Mouse (Mus musculus) CD4-positive, CD25-positive, alpha-beta regulatory T cell, adult 2 months (primary cell): Measurements from ENCODE around the gene Errfi1.
"Not testable (repeated sequence)": the region's sequence is repeated elsewhere in the genome, so short reads cannot be mapped to it uniquely, and the experiment has no call there.

Experiments
- DNase-seq: peaks from one replicate; pipeline ENCODE4 v3.0.0-alpha.2; 2012; ENCODE audit warnings: low read depth, low spot score

The Errfi1 gene

GRCm38 (mm10) chr4:150846316-150846715, 7.4 kb upstream of the Errfi1 start:
- no peak for DNase-seq

DNA sequence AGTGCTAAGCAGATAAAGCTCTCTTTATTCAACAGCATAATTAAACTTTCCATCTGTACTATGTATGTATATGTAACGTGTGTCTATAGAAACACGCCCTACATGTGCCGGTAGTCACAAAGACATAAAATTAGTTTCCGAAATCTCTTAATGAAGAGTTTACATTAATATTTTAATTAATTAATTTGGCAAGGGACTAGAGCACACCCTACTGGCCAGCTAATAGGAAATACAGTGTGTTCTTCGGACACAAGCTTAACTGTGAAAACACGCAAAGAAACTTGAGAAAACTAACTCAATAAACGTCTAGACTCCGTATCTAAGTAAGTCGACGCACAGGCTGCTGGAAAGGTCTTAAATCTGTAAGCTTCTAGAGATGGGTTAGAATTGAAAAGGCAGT, 3.8 kb upstream of the Errfi1 start:
- peak; percentile 28 for DNase-seq

DNA sequence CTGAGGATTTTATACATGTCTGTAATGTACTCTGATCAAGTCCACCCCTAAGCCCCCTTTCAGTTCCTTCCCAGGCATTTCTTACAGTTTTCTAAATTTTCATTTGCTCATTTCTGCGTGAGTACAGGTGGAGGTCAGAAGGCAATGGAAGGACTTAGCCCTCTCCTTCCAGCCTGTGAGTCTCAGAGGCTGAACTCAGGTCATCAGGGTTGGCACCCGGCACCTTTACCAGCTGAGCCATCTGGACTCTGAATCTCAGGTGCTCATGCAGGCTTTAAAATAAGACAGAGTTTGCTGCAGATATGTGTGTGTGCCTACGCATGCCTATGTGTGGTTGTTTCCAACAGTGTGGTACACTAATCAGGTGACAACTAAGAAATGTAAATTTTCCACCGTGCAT, 2.8 kb upstream of the Errfi1 start:
- no peak for DNase-seq

GRCm38 (mm10) chr4:150852045-150852444, 1.7 kb upstream of the Errfi1 start:
- DNase-seq: no peak

GRCm38 (mm10) chr4:150852479-150852878, 1.2 kb upstream of the Errfi1 start:
- DNase-seq: no peak

- DNase-seq: peak; percentile 98
These were observed 1.1 kb downstream of the Errfi1 start for GRCm38 (mm10) chr4:150854839-150855246.

GRCm38 (mm10) chr4:150855346-150855745, 1.6 kb downstream of the Errfi1 start:
- no peak for DNase-seq

- no peak for DNase-seq
These were observed 6.8 kb downstream of the Errfi1 start for GRCm38 (mm10) chr4:150860526-150860925.

DNA sequence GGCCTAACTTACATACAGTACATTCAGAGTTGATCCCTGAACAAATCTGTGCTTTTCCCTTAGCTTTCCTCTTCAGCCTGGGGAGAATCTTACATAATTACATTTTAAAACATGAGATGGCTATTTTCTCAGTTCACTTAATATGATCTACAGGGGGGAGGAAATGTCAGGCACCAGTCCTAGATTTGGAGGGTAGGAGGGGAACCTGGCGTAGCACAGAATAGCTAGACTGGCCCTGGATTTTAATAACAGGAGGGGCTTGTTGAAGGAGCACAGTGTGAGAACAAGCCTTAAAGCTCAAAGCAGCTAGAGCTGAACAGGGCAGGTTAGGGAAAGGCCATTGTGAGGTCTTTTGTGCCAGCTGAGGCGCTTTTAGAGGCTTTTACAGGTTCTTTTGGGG, 7.4 kb downstream of the Errfi1 start:
- no peak for DNase-seq

DNA sequence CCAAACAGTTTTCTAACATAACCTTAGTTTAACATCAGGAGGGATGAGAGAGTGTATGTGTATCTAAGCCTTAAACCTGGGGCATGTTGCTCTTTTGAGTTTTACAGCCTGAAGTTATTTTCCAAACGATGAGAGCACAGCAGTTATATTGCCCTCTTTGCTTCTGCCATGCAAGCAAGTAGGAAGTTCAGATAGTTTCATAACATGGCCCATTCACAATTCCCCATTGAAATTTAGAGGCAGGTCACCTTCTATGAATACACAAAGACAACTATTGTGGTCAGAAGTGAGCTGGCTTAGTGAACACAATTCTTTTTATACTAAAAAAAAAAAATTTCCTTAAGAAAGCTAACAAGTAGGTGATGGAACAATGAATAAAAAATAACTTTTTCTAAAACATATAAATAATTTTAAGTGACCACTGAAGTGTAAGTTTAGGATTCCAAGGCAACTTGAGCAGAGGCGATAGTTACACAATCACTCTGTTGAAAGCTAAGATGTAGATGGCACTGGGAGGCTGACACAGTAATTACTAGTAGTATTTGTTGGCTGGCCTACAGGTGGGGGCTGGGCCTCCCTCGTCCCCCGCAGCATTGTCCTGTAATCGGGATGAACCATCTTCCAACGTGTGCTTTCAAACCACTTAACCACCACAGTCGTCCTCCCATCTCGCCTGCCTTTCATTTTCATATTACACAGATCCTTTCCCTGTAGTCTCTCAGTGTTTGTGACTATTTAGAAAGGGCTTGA, 9.1 kb downstream of the Errfi1 start:
- no peak for DNase-seq

DNA sequence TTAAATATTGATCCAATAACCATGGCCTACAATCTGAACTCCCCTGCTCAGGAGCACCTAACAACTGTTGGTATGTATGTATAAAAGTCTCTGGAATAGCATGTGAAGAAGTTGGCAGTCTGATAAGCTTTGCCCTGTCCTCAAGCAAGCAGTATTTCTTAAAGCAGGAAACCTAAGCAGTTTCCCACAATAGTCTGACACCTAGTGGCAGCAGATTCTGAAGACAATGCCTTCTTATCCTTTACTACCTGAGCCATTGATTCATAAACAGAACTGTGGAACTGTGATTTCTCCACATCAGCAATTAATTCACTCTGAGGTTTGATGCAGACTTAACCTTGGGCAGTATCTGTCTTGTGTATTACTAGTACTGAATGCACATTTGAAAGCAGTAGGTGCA, 11.7 kb downstream of the Errfi1 start:
- DNase-seq: peak; percentile 66

DNA sequence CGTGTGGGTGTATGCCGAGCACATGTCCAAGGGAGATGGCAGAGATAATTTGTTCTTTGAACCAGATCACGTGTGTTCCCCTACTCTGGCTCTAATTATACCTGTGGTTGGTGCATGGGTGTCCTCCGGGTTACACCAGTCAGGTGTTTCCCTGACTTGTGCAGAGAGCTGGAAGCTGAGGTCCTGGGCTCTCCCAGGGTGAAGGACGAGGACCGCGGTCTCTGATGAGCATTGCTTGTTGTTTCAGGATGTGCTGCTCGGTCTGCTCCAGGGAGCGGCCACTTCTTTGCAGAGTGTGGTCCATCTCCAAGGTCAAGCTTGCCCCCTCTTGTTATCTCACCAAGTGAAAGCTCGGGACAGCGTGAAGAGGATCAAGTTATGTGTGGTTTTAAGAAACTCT, 12.3 kb downstream of the Errfi1 start:
- DNase-seq: no peak

GRCm38 (mm10) chr4:150866494-150866893, 12.8 kb downstream of the Errfi1 start:
- DNase-seq: no peak

- DNase-seq: no peak
These were observed 14.4 kb downstream of the Errfi1 start for GRCm38 (mm10) chr4:150868161-150868560.

DNA sequence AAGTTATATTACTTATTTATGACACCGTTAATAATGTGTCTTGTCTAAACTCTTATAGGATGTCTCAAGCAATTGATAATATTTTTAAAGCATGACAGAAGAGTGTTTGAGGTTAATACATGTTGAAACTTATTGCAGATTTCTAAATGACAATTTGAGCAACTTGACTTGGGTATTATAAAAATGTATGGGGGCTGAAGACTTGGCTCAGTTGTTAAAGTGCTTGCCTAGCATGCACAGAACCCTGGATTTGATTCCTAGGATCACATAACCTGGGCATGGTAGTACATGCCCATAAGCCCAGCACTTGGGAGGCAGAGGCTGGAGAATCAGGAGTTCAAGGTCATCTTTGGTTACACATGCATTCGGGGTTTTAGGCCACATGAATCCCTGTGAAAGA, 15.1 kb downstream of the Errfi1 start:
- no peak for DNase-seq

DNA sequence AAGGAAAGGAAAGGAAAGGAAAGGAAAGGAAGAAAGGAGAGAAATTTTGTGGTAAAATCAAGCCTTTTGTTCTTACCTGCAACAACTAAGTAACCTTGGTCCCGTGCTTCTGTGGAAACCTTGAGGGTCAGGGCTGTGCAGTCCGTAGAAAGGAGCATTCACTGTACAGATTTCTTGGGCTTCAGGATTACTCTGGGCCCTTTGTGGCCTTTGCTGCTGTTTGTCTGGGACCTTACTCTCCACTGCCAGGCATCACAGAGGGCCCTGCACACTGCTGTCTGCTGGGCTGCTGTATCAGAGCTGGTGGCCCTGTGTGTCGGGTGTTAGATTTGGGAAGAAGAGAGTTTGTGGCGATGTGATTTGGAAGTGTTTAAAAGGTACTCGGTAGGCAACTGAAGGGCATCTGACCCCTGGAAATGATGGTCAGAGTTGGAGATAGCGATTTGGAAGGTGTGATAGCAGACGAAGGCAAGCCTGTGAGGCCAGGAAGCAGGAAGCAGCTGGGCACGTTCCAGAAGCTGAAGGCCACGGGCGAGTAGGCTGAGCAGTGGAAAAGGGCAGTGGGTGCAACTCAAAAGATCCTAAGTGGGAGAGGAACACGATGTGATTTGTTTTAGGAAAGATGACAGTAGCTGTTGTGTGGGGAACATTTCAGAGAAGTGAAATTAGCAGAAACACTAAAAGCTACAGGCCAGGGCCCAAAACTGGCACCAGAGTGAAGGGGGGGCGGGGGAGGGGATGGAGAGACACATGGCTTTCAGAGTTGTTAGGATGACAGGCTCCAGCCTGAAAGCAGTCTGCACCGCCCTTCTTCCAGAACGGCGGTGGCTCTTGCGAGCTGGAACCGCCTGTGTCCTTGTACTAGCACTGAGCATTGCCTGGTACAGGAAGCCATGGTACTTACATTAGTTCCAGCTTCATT, 15.8 kb downstream of the Errfi1 start:
- DNase-seq: no peak

- DNase-seq: no peak
These were observed 17.3 kb downstream of the Errfi1 start for GRCm38 (mm10) chr4:150870963-150871391.

DNA sequence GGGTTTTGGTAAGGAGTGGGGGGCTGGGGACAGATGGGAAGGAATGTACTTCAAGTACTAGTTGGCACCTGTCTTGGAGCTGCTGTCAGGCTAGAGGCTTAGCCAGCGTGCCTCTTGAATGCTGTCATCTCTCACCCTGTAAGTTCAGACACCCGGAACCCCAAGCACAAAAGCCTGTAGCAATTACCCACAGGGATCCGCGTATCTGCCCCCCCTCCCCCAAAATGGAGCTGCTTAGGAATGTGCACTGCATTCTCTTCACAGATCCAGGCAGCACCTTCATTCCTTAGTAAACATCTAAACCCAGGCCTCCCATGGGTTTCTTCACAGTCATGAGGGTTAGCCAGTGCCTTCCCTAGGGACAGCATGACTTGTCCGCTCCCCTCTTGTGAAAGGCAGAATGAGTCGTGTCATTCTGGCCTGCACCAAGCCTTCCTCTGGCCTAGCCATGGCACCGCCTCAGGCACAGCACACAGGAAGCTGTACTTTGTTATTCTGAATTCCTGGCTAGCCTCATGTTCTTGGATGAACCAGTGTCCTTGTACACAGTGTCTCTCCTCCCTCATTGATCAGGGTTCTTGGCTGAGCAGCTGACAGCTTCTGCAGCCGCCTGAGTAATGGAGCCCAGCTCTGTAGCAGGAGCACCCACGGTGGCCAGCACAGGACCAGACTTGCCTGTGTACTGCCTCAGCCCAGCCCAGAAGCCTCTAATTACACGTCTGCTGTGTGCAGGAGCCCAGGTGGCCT, 17.8 kb downstream of the Errfi1 start:
- no peak for DNase-seq

GRCm38 (mm10) chr4:150872139-150872651, 18.5 kb downstream of the Errfi1 start:
- DNase-seq: no peak

- no peak for DNase-seq
These were observed 19.0 kb downstream of the Errfi1 start for GRCm38 (mm10) chr4:150872681-150873080.

DNA sequence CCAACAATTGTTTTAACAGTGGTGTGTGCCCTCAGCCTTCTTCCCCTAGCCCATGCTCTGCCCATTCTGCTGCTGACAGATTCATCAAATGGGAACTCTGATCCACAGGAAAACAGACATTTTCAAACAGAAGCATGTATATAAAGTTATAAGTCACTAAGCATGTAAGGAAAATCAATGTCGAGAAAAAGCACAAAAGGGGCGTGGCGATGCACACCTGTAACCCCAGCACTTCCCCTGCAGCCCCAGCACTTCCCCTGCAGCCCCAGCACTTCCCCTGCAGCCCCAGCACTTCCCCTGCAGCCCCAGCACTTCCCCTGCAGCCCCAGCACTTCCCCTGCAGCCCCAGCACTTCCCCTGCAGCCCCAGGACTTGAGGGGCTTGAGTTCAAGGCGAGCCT, 20.7 kb downstream of the Errfi1 start:
- DNase-seq: not testable (repeated sequence)

- DNase-seq: no peak
These were observed 21.7 kb downstream of the Errfi1 start for GRCm38 (mm10) chr4:150875393-150875792.
